Mouse (Mus musculus) right cerebral cortex, adult 2 months (tissue): ENCODE measurements around the gene Irs3.

Experiments
- DNase-seq, 2 experiments: peaks; one replicate each; pipeline ENCODE4 v3.0.0; 2021 to 2022; ENCODE audit warnings: low spot score in 2 of 2

Irs3 gene

GRCm38 (mm10) chr5:137645652-137646091 lies at the start of gene Irs3:
Irs3 (minus strand) TSS chr5:137645714.
- DNase-seq: no peak

GRCm38 (mm10) chr5:137694796-137695195 lies 49.3 kb upstream of the Irs3 start:
- DNase-seq: no peak

GRCm38 (mm10) chr5:137691881-137692280 lies 46.4 kb upstream of the Irs3 start:
- no peak for DNase-seq

- no peak for DNase-seq
These were observed 45.0 kb upstream of the Irs3 start for GRCm38 (mm10) chr5:137690531-137690930.

- DNase-seq: no peak
These were observed 44.5 kb upstream of the Irs3 start for GRCm38 (mm10) chr5:137689974-137690373.

GRCm38 (mm10) chr5:137686127-137686790 lies 40.7 kb upstream of the Irs3 start:
- no peak for DNase-seq

GRCm38 (mm10) chr5:137685653-137686052 lies 40.1 kb upstream of the Irs3 start:
- DNase-seq: no peak

- DNase-seq: peak; percentile 98 to 99
These were observed 39.0 kb upstream of the Irs3 start, which contains the start of gene Agfg2 for GRCm38 (mm10) chr5:137684294-137685123. Agfg2 (minus strand) TSS chr5:137684726.

- DNase-seq: peak in 1 of 2 experiments; percentile 36
These were observed 38.1 kb upstream of the Irs3 start for GRCm38 (mm10) chr5:137683388-137684293.

- no peak for DNase-seq
These were observed 37.0 kb upstream of the Irs3 start for GRCm38 (mm10) chr5:137682526-137682925.

- no peak for DNase-seq
These were observed 34.2 kb upstream of the Irs3 start for GRCm38 (mm10) chr5:137679726-137680125.

- no peak for DNase-seq
These were observed 33.2 kb upstream of the Irs3 start for GRCm38 (mm10) chr5:137678736-137679135.

GRCm38 (mm10) chr5:137677859-137678258 lies 32.3 kb upstream of the Irs3 start:
- DNase-seq: no peak

- no peak for DNase-seq
These were observed 29.3 kb upstream of the Irs3 start for GRCm38 (mm10) chr5:137674786-137675185.

GRCm38 (mm10) chr5:137673015-137673414 lies 27.5 kb upstream of the Irs3 start:
- no peak for DNase-seq

- DNase-seq: no peak
These were observed 26.8 kb upstream of the Irs3 start for GRCm38 (mm10) chr5:137672361-137672760.

GRCm38 (mm10) chr5:137671443-137672240 lies 26.1 kb upstream of the Irs3 start:
- peak; percentile 49 to 57 for DNase-seq

GRCm38 (mm10) chr5:137670240-137670639 lies 24.7 kb upstream of the Irs3 start:
- no peak for DNase-seq

GRCm38 (mm10) chr5:137668971-137669370 lies 23.5 kb upstream of the Irs3 start:
- no peak for DNase-seq

- DNase-seq: no peak
These were observed 17.5 kb upstream of the Irs3 start for GRCm38 (mm10) chr5:137663057-137663456.

- DNase-seq: no peak
These were observed 14.7 kb upstream of the Irs3 start for GRCm38 (mm10) chr5:137660064-137660688.
